Mouse (Mus musculus) cortical plate, adult 2 months (tissue): ENCODE data around the gene Birc2.

ENCODE experiments used
- CTCF ChIP-seq: fragments of 200-500 bp; IDR thresholded peaks from 2 replicates; pipeline ENCODE4 v1.5.1; 2011; ENCODE audit warnings: mild to moderate bottlenecking, control low read depth, low read length; ENCODE audit not compliant: insufficient read depth; ENCODE audit errors: extremely low read depth
- POLR2A ChIP-seq: fragments of 200-500 bp; IDR thresholded peaks from 2 replicates; pipeline ENCODE4 v1.6.1; 2011; ENCODE audit warnings: mild to moderate bottlenecking, low read length, control low read depth; ENCODE audit not compliant: insufficient read depth; ENCODE audit errors: extremely low read depth

DNA sequence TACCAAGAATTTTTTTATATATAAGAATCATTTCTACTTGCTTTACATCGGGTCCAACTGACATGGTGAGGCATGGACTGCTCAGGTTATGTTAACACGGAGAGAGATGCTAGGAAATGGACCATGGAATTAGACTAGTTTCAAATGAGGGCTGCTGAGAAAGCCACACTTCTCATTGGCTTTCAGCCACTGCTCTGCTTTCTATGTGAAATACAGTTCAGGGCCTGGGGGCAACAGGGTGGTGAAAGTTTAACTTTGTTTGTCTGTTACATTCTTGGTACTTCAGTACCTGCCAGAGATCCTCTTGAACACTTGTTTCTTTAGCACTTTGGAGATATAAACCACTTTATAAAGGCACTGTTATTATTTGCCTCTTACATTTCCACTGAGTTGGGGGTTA lies 43.3 kb downstream of the Birc2 start:
- TF ChIP-seq POLR2A (no peak), CTCF (no peak)
